Mouse (Mus musculus): ENCODE data around the gene Kmo. TPM values are rescaled to one million over a fixed set of nuclear protein-coding genes. Genes with fewer than 3 reads are reported as not detected.

Kmo gene
- polyA plus RNA-seq, 1 experiment from 2014 or later, result not detected

DNA sequence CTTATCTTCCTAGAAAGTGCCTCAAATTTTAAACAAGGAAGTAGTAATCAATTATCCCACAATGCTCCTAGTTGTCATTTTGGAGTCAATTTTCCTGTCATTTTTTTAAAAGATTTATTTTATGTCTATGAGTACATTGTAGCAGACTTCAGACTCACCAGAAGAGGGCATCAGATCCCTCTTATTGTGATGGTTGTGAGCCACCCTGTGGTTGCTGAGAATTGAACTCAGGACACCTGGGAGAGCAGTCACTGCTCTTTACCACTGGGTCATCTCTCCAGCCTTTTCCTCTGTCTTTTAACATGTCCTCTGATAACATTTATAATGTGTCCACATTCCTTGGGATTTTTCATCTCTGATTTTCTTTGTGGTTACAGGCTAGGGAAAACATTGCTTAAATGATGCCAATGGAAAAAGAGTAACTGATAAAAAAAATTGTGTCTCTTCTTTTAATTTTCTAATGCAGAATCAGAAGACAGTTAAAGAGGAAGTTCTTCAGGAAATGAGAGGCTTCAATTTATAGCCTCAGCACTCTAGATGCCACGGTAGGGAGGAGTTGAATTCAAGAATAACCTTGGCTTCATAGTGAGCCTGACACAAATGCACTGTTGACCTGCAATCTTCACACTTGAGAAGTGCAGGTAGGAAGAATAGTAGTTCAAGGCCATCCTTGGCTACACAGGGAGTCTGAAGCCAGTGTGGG lies 6.0 kb downstream of the Kmo start:
- Histone ChIP-seq H3K9ac (ENCODE audit: low read depth, low read length) (peak overlapping the region; percentile 45; the same call in 1 of the 2 replicates), H3K36me3 (ENCODE audit: control insufficient read depth, insufficient read depth, low read length) (no peaks in the 10 kb centered on the region), H3K4me3 (ENCODE audit: low read depth, low read length) (peak overlapping the region; percentile 58), H3K27me3 (ENCODE audit: control insufficient read depth, insufficient read depth, low read depth, low read length) (no peaks in the 10 kb centered on the region), H3K4me1 (ENCODE audit: control insufficient read depth, insufficient read depth, low read length) (peaks cover 14% of the 10 kb centered on the region), H3K4me2 (ENCODE audit: low read length) (peak overlapping the region; percentile 55), H3K9me3 (replicated peaks; ENCODE audit: control insufficient read depth, low read length, poor library complexity, severe bottlenecking) (no peaks in the 10 kb centered on the region), H3K27ac (ENCODE audit: low read length) (0 out of 2 replicates have a peak overlapping the region, but pooled peaks have one; percentile 10)
- ATAC-seq, result peak; percentile 72
- WGBS, result 89% methylated on average over 1 of the region's 1 CpGs

- no peak overlapping the region for H3K4me3 ChIP-seq (ENCODE audit: low read depth, low read length)
- H3K4me1 ChIP-seq (ENCODE audit: control insufficient read depth, insufficient read depth, low read length), result peaks cover 6% of the 10 kb centered on the region
- no peak overlapping the region for H3K4me2 ChIP-seq (ENCODE audit: low read length)
- H3K27me3 ChIP-seq (ENCODE audit: control insufficient read depth, insufficient read depth, low read depth, low read length), result no peaks in the 10 kb centered on the region
- no peaks in the 10 kb centered on the region for H3K9me3 ChIP-seq (replicated peaks; ENCODE audit: control insufficient read depth, low read length, poor library complexity, severe bottlenecking)
- no peak overlapping the region for H3K27ac ChIP-seq (ENCODE audit: low read length)
- WGBS, result 91% methylated on average over 6 of the region's 6 CpGs
- no peak for ATAC-seq
- no peak overlapping the region for H3K9ac ChIP-seq (ENCODE audit: low read depth, low read length)
- no peaks in the 10 kb centered on the region for H3K36me3 ChIP-seq (ENCODE audit: control insufficient read depth, insufficient read depth, low read length)
Measured at GRCm38 (mm10) chr1:175629248-175629647, 9.1 kb downstream of the Kmo start.

DNA sequence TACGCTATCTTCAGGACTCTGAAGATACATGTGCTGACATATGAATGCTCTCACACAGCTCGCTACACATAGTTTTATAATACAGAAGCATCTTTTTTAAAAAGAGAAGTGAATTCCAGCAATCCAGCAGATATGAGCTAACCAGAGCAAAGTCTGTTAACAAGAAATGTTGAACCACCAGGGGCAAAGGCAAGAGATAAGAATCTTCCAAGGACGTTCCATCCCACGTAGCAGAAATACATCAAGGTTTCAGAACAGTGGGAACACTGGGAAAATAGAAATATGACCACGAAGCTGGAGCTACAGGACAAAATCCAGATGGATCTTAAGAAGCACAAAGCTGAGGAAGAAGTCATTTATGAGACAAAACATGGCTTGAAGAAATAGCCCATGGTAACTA lies 10.2 kb downstream of the Kmo start:
- H3K4me1 ChIP-seq (ENCODE audit: control insufficient read depth, insufficient read depth, low read length), result no peaks in the 10 kb centered on the region
- H3K4me2 ChIP-seq (ENCODE audit: low read length), result no peak overlapping the region
- H3K27ac ChIP-seq (ENCODE audit: low read length), result no peak overlapping the region
- 88% methylated on average over 5 of the region's 5 CpGs for WGBS
- no peaks in the 10 kb centered on the region for H3K9me3 ChIP-seq (replicated peaks; ENCODE audit: control insufficient read depth, low read length, poor library complexity, severe bottlenecking)
- H3K36me3 ChIP-seq (ENCODE audit: control insufficient read depth, insufficient read depth, low read length), result no peaks in the 10 kb centered on the region
- H3K9ac ChIP-seq (ENCODE audit: low read depth, low read length), result no peak overlapping the region
- H3K27me3 ChIP-seq (ENCODE audit: control insufficient read depth, insufficient read depth, low read depth, low read length), result no peaks in the 10 kb centered on the region
- no peak overlapping the region for H3K4me3 ChIP-seq (ENCODE audit: low read depth, low read length)
- ATAC-seq, result no peak

DNA sequence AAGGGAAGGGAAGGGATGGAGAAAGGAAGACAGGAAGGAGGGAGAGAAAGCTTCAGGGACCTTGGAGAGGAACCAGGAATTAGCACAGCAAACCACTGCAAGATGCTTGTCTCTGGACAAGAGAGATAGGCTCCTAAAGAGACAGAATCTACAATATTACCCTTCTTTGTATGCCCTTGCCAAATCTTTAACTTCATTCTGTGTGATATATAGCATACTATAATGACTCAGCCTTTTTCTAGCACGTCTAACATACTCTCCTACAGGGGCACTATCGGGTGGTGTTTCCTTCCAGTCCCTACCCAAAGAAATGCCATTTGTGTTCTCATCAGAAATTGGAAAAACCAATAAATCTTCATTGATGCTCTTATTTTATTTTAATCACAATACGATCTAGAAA lies 10.9 kb downstream of the Kmo start:
- WGBS, result 88% methylated on average over 3 of the region's 3 CpGs
- no peak overlapping the region for H3K4me3 ChIP-seq (ENCODE audit: low read depth, low read length)
- ATAC-seq, result no peak
- no peaks in the 10 kb centered on the region for H3K4me1 ChIP-seq (ENCODE audit: control insufficient read depth, insufficient read depth, low read length)
- no peaks in the 10 kb centered on the region for H3K27me3 ChIP-seq (ENCODE audit: control insufficient read depth, insufficient read depth, low read depth, low read length)
- no peaks in the 10 kb centered on the region for H3K9me3 ChIP-seq (replicated peaks; ENCODE audit: control insufficient read depth, low read length, poor library complexity, severe bottlenecking)
- no peaks in the 10 kb centered on the region for H3K36me3 ChIP-seq (ENCODE audit: control insufficient read depth, insufficient read depth, low read length)
- no peak overlapping the region for H3K27ac ChIP-seq (ENCODE audit: low read length)
- H3K4me2 ChIP-seq (ENCODE audit: low read length), result no peak overlapping the region
- no peak overlapping the region for H3K9ac ChIP-seq (ENCODE audit: low read depth, low read length)

DNA sequence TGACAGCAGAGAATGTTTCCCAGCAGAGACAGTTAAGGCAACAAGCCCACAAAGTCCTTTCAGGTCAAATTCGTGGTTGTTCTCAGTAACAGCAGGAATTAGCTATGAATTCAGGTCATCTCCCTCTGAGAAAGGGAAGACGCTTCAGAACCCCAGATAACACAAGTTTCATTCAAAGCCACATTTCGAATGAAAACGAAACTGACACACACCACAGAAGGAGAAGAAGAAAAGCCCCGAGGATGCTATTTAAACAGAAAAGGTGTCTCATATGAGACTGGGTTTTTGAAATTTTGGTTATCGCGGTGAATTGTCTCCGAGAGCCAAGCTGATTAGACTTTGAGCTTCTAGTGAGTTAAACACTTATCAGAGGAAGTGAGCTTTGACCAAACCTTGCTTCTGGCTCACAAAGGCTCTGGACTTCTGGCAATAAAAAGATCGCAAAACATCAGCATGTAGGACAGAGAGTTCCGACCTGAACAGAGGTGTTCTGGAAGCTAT lies 11.6 kb downstream of the Kmo start:
- H3K27ac ChIP-seq (ENCODE audit: low read length), result no peak overlapping the region
- no peaks in the 10 kb centered on the region for H3K27me3 ChIP-seq (ENCODE audit: control insufficient read depth, insufficient read depth, low read depth, low read length)
- no peaks in the 10 kb centered on the region for H3K9me3 ChIP-seq (replicated peaks; ENCODE audit: control insufficient read depth, low read length, poor library complexity, severe bottlenecking)
- ATAC-seq, result no peak
- no peaks in the 10 kb centered on the region for H3K4me1 ChIP-seq (ENCODE audit: control insufficient read depth, insufficient read depth, low read length)
- H3K4me2 ChIP-seq (ENCODE audit: low read length), result no peak overlapping the region
- WGBS, result 83% methylated on average over 10 of the region's 10 CpGs
- no peak overlapping the region for H3K9ac ChIP-seq (ENCODE audit: low read depth, low read length)
- no peak overlapping the region for H3K4me3 ChIP-seq (ENCODE audit: low read depth, low read length)
- H3K36me3 ChIP-seq (ENCODE audit: control insufficient read depth, insufficient read depth, low read length), result no peaks in the 10 kb centered on the region

DNA sequence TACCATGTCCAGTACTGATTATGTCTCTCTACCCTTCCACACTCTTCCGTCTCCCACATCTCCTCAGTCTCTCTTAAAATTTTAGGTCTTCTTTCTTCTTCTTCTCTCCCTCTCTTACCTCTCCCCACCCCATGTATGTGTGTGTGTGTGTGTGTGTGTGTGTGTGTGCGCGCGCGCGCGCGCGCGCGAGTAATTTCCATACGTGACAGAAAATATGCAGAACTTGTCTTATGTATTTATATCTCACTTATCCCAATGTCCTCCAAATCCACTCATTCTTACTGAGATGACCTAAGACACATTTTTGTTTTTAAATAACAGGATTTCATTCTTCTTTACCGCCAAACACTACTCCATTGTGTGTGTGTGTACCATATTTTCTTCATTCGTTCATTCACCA lies 12.3 kb downstream of the Kmo start:
- Histone ChIP-seq H3K9me3 (replicated peaks; ENCODE audit: control insufficient read depth, low read length, poor library complexity, severe bottlenecking) (no peaks in the 10 kb centered on the region), H3K4me3 (ENCODE audit: low read depth, low read length) (no peak overlapping the region), H3K27ac (ENCODE audit: low read length) (no peak overlapping the region), H3K9ac (ENCODE audit: low read depth, low read length) (no peak overlapping the region), H3K36me3 (ENCODE audit: control insufficient read depth, insufficient read depth, low read length) (no peaks in the 10 kb centered on the region), H3K4me1 (ENCODE audit: control insufficient read depth, insufficient read depth, low read length) (no peaks in the 10 kb centered on the region), H3K4me2 (ENCODE audit: low read length) (no peak overlapping the region), H3K27me3 (ENCODE audit: control insufficient read depth, insufficient read depth, low read depth, low read length) (no peaks in the 10 kb centered on the region)
- 97% methylated on average over 14 of the region's 14 CpGs for WGBS
- no peak for ATAC-seq

GRCm38 (mm10) chr1:175637677-175638076 lies 17.5 kb downstream of the Kmo start:
- H3K9ac ChIP-seq (ENCODE audit: low read depth, low read length), result no peak overlapping the region
- no peak for ATAC-seq
- H3K36me3 ChIP-seq (ENCODE audit: control insufficient read depth, insufficient read depth, low read length), result no peaks in the 10 kb centered on the region
- no peaks in the 10 kb centered on the region; the same call in 1 of the 2 replicates for H3K4me1 ChIP-seq (ENCODE audit: control insufficient read depth, insufficient read depth, low read length)
- WGBS, result 80% methylated on average over 7 of the region's 7 CpGs
- H3K9me3 ChIP-seq (replicated peaks; ENCODE audit: control insufficient read depth, low read length, poor library complexity, severe bottlenecking), result no peaks in the 10 kb centered on the region
- H3K27ac ChIP-seq (ENCODE audit: low read length), result no peak overlapping the region
- no peak overlapping the region for H3K4me3 ChIP-seq (ENCODE audit: low read depth, low read length)
- no peaks in the 10 kb centered on the region for H3K27me3 ChIP-seq (ENCODE audit: control insufficient read depth, insufficient read depth, low read depth, low read length)
- H3K4me2 ChIP-seq (ENCODE audit: low read length), result no peak overlapping the region

GRCm38 (mm10) chr1:175639072-175639471 lies 18.9 kb downstream of the Kmo start:
- Histone ChIP-seq H3K27me3 (ENCODE audit: control insufficient read depth, insufficient read depth, low read depth, low read length) (no peaks in the 10 kb centered on the region), H3K9ac (ENCODE audit: low read depth, low read length) (no peak overlapping the region), H3K4me2 (ENCODE audit: low read length) (no peak overlapping the region), H3K4me1 (ENCODE audit: control insufficient read depth, insufficient read depth, low read length) (no peaks in the 10 kb centered on the region; the same call in 1 of the 2 replicates), H3K36me3 (ENCODE audit: control insufficient read depth, insufficient read depth, low read length) (no peaks in the 10 kb centered on the region), H3K9me3 (replicated peaks; ENCODE audit: control insufficient read depth, low read length, poor library complexity, severe bottlenecking) (no peaks in the 10 kb centered on the region), H3K4me3 (ENCODE audit: low read depth, low read length) (no peak overlapping the region), H3K27ac (ENCODE audit: low read length) (no peak overlapping the region)
- ATAC-seq, result no peak
- 86% methylated on average over 7 of the region's 7 CpGs for WGBS

DNA sequence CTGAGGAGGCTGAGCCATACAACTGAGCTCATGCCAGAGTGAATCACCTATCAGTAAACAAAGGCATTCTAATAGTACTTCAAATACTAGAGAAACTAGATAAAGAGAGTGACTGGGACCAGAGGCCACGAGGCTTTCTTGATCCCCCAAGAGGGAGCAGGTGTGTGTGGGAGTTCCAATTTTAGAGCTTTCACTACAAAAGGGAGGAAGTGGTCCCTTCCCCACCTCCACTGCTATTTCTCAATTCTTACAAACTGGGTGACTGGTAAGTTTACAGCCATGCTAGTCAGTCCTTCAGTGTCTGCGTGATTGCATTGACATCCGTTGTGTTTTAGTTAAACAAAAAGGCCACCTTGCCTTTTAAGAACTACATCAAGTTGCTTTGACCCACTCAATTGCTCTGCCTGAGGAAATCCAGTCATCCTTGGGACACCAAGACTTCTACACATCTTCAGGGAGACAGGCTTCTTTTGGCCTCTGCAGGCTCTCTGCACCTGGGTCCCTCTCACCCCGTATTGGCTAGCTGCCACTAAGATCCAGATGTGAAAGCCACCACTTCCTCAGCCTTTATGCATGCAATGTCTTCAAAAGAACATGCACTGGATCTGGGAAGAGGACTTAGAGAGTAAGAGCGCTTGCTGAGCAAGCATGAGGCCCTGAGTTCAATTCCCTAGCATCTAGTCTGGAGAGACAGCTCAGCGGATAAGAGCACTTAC lies 20.4 kb downstream of the Kmo start:
- Histone ChIP-seq H3K4me1 (ENCODE audit: control insufficient read depth, insufficient read depth, low read length) (no peaks in the 10 kb centered on the region; the same call in 1 of the 2 replicates), H3K4me2 (ENCODE audit: low read length) (no peak overlapping the region), H3K27ac (ENCODE audit: low read length) (no peak overlapping the region), H3K9ac (ENCODE audit: low read depth, low read length) (no peak overlapping the region), H3K27me3 (ENCODE audit: control insufficient read depth, insufficient read depth, low read depth, low read length) (no peaks in the 10 kb centered on the region), H3K36me3 (ENCODE audit: control insufficient read depth, insufficient read depth, low read length) (no peaks in the 10 kb centered on the region), H3K4me3 (ENCODE audit: low read depth, low read length) (no peak overlapping the region), H3K9me3 (replicated peaks; ENCODE audit: control insufficient read depth, low read length, poor library complexity, severe bottlenecking) (no peaks in the 10 kb centered on the region)
- WGBS, result 88% methylated on average over 6 of the region's 6 CpGs
- ATAC-seq, result no peak

Measured in midbrain, embryonic 16.5 days (tissue).